Mouse (Mus musculus): ENCODE measurements at regions not wholly inside any gene's neighbourhood (a gene's known extent, or its start where the extent isn't known, plus 50 kb on each side); places are given as distances from the start of the nearest gene placed in this dataset.
"Not testable (repeated sequence)": the region's sequence is repeated elsewhere in the genome, so short reads cannot be mapped to it uniquely, and the experiment has no call there.

- Histone ChIP-seq H3K4me1 (replicated peaks; ENCODE audit: low read depth, low read length) (no peaks in the 10 kb centered on the region), H3K36me3 (ENCODE audit: insufficient read depth, low read length) (no peaks in the 10 kb centered on the region), H3K4me3 (replicated peaks; ENCODE audit: low read length) (no peak overlapping the region), H3K9me3 (ENCODE audit: low read length) (peaks cover 14% of the 10 kb centered on the region; the same call in 1 of the 2 replicates), H3K27me3 (ENCODE audit: insufficient read depth, low read length) (no peaks in the 10 kb centered on the region)
- TF ChIP-seq CTCF (conservative IDR thresholded peaks at IDR 0.05; ENCODE audit: low read length) (no peak), NANOG (IDR thresholded peaks at IDR 0.05; ENCODE audit: borderline replicate concordance, low read length) (no peak), POU5F1 (IDR thresholded peaks at IDR 0.05; ENCODE audit: borderline replicate concordance, low read length) (no peak)
Observed at GRCm38 (mm10) chr4:69508281-69508680, 554.1 kb upstream of the Brinp1 start.

DNA sequence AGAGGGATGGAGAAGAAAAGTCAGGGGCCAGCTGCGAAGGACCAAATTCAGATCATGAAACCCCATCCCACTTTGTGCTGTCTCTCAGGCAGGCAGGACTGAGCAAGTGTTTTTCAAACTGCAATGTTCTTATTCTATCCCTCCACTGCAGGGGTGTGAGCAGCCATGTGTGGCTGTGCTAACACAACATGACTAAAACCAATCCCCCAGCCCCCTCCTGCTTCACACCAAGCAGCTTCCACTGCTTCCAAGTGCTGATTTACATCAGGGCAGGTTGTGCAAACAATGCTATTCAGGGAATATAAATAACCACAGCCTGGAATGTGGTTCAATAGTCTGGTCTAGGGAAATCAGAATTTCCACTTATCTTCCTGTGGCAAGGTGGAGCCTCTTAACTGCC lies 517.0 kb upstream of the Brinp1 start:
- Histone ChIP-seq H3K36me3 (ENCODE audit: insufficient read depth, low read length) (no peaks in the 10 kb centered on the region), H3K27me3 (ENCODE audit: insufficient read depth, low read length) (no peaks in the 10 kb centered on the region), H3K4me3 (replicated peaks; ENCODE audit: low read length) (no peak overlapping the region), H3K4me1 (replicated peaks; ENCODE audit: low read depth, low read length) (no peaks in the 10 kb centered on the region), H3K9me3 (ENCODE audit: low read length) (no peaks in the 10 kb centered on the region)
- no peak for TF ChIP-seq CTCF (conservative IDR thresholded peaks at IDR 0.05; ENCODE audit: low read length)
- no peak for TF ChIP-seq POU5F1 (IDR thresholded peaks at IDR 0.05; ENCODE audit: borderline replicate concordance, low read length)
- no peak for TF ChIP-seq NANOG (IDR thresholded peaks at IDR 0.05; ENCODE audit: borderline replicate concordance, low read length)

DNA sequence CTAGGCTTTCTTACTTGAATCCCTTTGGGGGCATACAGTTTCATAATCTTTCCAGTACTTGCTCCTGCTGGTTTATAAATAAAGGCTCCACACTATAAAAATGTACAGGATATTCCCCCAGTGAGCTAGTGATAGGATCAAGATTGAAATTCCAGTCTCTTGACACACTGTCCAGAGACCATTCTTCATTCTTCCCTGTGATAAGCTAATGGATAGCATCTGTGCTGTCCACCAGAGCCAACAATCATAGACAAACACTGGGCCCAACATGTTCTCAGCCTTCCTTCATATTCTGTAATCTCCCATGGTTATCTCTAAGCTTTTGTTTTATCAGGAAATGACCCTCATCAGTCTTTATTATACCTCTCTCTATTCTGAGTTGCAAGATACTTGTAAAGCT lies 505.8 kb upstream of the Brinp1 start:
- no peak for TF ChIP-seq NANOG (IDR thresholded peaks at IDR 0.05; ENCODE audit: borderline replicate concordance, low read length)
- no peak for TF ChIP-seq CTCF (conservative IDR thresholded peaks at IDR 0.05; ENCODE audit: low read length)
- TF ChIP-seq POU5F1 (IDR thresholded peaks at IDR 0.05; ENCODE audit: borderline replicate concordance, low read length) = no peak
- no peaks in the 10 kb centered on the region for H3K27me3 ChIP-seq (ENCODE audit: insufficient read depth, low read length)

GRCm38 (mm10) chr4:69456420-69456819 lies 502.2 kb upstream of the Brinp1 start:
- TF ChIP-seq POU5F1 (IDR thresholded peaks at IDR 0.05; ENCODE audit: borderline replicate concordance, low read length) (no peak), NANOG (IDR thresholded peaks at IDR 0.05; ENCODE audit: borderline replicate concordance, low read length) (no peak), CTCF (conservative IDR thresholded peaks at IDR 0.05; ENCODE audit: low read length) (no peak)
- Histone ChIP-seq H3K36me3 (ENCODE audit: insufficient read depth, low read length) (no peaks in the 10 kb centered on the region), H3K4me1 (replicated peaks; ENCODE audit: low read depth, low read length) (no peaks in the 10 kb centered on the region), H3K27me3 (ENCODE audit: insufficient read depth, low read length) (no peaks in the 10 kb centered on the region), H3K4me3 (replicated peaks; ENCODE audit: low read length) (no peak overlapping the region), H3K9me3 (ENCODE audit: low read length) (no peaks in the 10 kb centered on the region; the same call in 1 of the 2 replicates)

More for the DNA sequence above, 505.8 kb upstream of the Brinp1 start:
- Histone ChIP-seq H3K4me3 (replicated peaks; ENCODE audit: low read length) (no peak overlapping the region), H3K36me3 (ENCODE audit: insufficient read depth, low read length) (no peaks in the 10 kb centered on the region), H3K4me1 (replicated peaks; ENCODE audit: low read depth, low read length) (peaks cover 5% of the 10 kb centered on the region), H3K9me3 (ENCODE audit: low read length) (no peaks in the 10 kb centered on the region; the same call in 1 of the 2 replicates)

- H3K36me3 ChIP-seq (ENCODE audit: insufficient read depth, low read length) = no peaks in the 10 kb centered on the region
- H3K27me3 ChIP-seq (ENCODE audit: insufficient read depth, low read length) = no peaks in the 10 kb centered on the region
- no peaks in the 10 kb centered on the region for H3K9me3 ChIP-seq (ENCODE audit: low read length)
- H3K4me3 ChIP-seq (replicated peaks; ENCODE audit: low read length) = no peak overlapping the region
- TF ChIP-seq POU5F1 (IDR thresholded peaks at IDR 0.05; ENCODE audit: borderline replicate concordance, low read length) = no peak
- TF ChIP-seq NANOG (IDR thresholded peaks at IDR 0.05; ENCODE audit: borderline replicate concordance, low read length) = no peak
- no peak for TF ChIP-seq CTCF (conservative IDR thresholded peaks at IDR 0.05; ENCODE audit: low read length)
- H3K4me1 ChIP-seq (replicated peaks; ENCODE audit: low read depth, low read length) = no peaks in the 10 kb centered on the region
Observed at GRCm38 (mm10) chr4:69446161-69446560, 492.0 kb upstream of the Brinp1 start.

GRCm38 (mm10) chr4:69443956-69444355 lies 489.8 kb upstream of the Brinp1 start:
- no peak for TF ChIP-seq CTCF (conservative IDR thresholded peaks at IDR 0.05; ENCODE audit: low read length)
- no peak for TF ChIP-seq NANOG (IDR thresholded peaks at IDR 0.05; ENCODE audit: borderline replicate concordance, low read length)
- no peak for TF ChIP-seq POU5F1 (IDR thresholded peaks at IDR 0.05; ENCODE audit: borderline replicate concordance, low read length)
- Histone ChIP-seq H3K27me3 (ENCODE audit: insufficient read depth, low read length) (no peaks in the 10 kb centered on the region), H3K4me3 (replicated peaks; ENCODE audit: low read length) (no peak overlapping the region), H3K9me3 (ENCODE audit: low read length) (no peaks in the 10 kb centered on the region), H3K36me3 (ENCODE audit: insufficient read depth, low read length) (no peaks in the 10 kb centered on the region), H3K4me1 (replicated peaks; ENCODE audit: low read depth, low read length) (no peaks in the 10 kb centered on the region)

DNA sequence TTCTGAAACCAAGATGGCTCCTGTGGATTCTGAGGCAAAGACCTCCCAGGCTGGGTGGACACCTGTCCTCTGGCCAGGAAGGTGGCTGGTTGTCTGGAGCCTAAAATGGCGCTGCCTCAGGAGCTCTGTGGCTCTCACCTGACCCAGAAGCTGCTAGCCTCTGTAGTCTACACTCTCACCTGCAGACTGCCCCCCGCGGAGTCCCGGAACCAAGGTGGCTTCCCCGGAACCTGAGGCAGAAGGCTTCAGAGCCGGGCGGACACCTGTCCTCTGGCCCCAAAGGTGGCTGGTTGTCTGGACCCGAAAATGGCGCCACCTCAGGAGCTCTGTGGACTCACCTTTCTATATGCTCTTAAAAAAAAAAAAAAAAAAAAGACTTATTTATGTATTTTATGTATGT lies 481.2 kb upstream of the Brinp1 start:
- no peaks in the 10 kb centered on the region for H3K27me3 ChIP-seq (ENCODE audit: insufficient read depth, low read length)
- TF ChIP-seq POU5F1 (IDR thresholded peaks at IDR 0.05; ENCODE audit: borderline replicate concordance, low read length) (no peak), NANOG (IDR thresholded peaks at IDR 0.05; ENCODE audit: borderline replicate concordance, low read length) (no peak)
- no peaks in the 10 kb centered on the region for H3K4me1 ChIP-seq (replicated peaks; ENCODE audit: low read depth, low read length)
- H3K9me3 ChIP-seq (ENCODE audit: low read length) = peaks cover 35% of the 10 kb centered on the region
- H3K4me3 ChIP-seq (replicated peaks; ENCODE audit: low read length) = no peak overlapping the region
- no peaks in the 10 kb centered on the region for H3K36me3 ChIP-seq (ENCODE audit: insufficient read depth, low read length)

GRCm38 (mm10) chr4:69410411-69410810 lies 456.2 kb upstream of the Brinp1 start:
- not testable (repeated sequence) for H3K4me1 ChIP-seq (replicated peaks; ENCODE audit: low read depth, low read length); H3K27me3 ChIP-seq (ENCODE audit: insufficient read depth, low read length); H3K36me3 ChIP-seq (ENCODE audit: insufficient read depth, low read length); H3K4me3 ChIP-seq (replicated peaks; ENCODE audit: low read length)
- H3K9me3 ChIP-seq (ENCODE audit: low read length) = peaks cover 34% of the 10 kb centered on the region

GRCm38 (mm10) chr4:69395451-69395850 lies 441.3 kb upstream of the Brinp1 start:
- no peaks in the 10 kb centered on the region for H3K9me3 ChIP-seq (ENCODE audit: low read length)
- no peaks in the 10 kb centered on the region for H3K4me1 ChIP-seq (replicated peaks; ENCODE audit: low read depth, low read length)
- no peaks in the 10 kb centered on the region for H3K36me3 ChIP-seq (ENCODE audit: insufficient read depth, low read length)
- TF ChIP-seq POU5F1 (IDR thresholded peaks at IDR 0.05; ENCODE audit: borderline replicate concordance, low read length) (no peak), NANOG (IDR thresholded peaks at IDR 0.05; ENCODE audit: borderline replicate concordance, low read length) (no peak), CTCF (conservative IDR thresholded peaks at IDR 0.05; ENCODE audit: low read length) (no peak)
- H3K4me3 ChIP-seq (replicated peaks; ENCODE audit: low read length) = no peak overlapping the region
- H3K27me3 ChIP-seq (ENCODE audit: insufficient read depth, low read length) = no peaks in the 10 kb centered on the region

Data from E14TG2a.4 (cell line).